Comparison of ENCODE assay signal across 7 mouse cellular contexts in the genomic region with DNA sequence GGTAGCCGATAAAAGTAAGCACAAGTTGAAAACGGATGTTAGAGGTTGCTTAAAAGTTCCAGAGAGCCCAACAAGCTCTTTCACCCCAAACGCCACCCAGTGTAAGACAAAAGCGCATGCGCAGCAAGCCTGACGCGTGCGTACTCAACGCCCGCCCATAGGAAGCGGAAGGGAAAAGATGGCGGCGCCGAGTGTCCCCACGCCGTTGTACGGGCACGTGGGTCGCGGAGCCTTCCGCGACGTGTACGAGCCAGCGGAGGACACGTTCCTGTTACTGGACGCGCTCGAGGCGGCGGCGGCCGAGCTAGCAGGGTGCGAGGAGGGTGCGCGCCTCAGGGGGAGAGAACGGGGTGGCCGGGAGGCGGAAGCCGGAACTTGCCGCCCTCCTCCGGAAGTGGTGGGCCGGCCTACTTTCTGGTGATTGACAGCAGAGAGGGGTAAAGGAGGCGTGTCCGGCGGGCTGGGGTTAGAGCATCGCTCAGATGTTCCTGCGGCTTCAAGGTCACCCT. TPM values are rescaled to one million over a fixed set of nuclear protein-coding genes. Genes with fewer than 3 reads are reported as not detected.
DNase-seq lines count a peak whose midpoint lies in the region; ATAC-seq lines count a peak whose summit lies in the region.

A gene (plus strand): TSS at position 111 of the 509 bp plus-strand sequence.

- under 1% methylated on average over 48 of the region's 48 CpGs for WGBS in embryonic facial prominence, embryonic 11.5 days
- 0% methylated on average over 48 of the region's 48 CpGs for WGBS in limb, embryonic 11.5 days
- WGBS in midbrain, embryonic 14.5 days = under 1% methylated on average over 48 of the region's 48 CpGs

- no peaks in the 10 kb centered on the region for H3K9me3 ChIP-seq in embryonic facial prominence, embryonic 11.5 days (replicated peaks; ENCODE audit: control insufficient read depth, low read length)
- no peaks in the 10 kb centered on the region for H3K9me3 ChIP-seq in limb, embryonic 11.5 days (ENCODE audit: control insufficient read depth, low read length)
- peaks cover 5% of the 10 kb centered on the region; the same call in 1 of the 2 replicates for H3K9me3 ChIP-seq in midbrain, embryonic 14.5 days (ENCODE audit: control insufficient read depth, low read length)

- peak within 1 kb of the TSS; percentile 79 for H3K9ac ChIP-seq in embryonic facial prominence, embryonic 11.5 days (replicated peaks; ENCODE audit: low read length)
- H3K9ac ChIP-seq in limb, embryonic 11.5 days (ENCODE audit: low read length) = peak within 1 kb of the TSS; percentile 88
- H3K9ac ChIP-seq in midbrain, embryonic 14.5 days (replicated peaks; ENCODE audit: low read length) = peak within 1 kb of the TSS; percentile 68

- H3K36me3 ChIP-seq in embryonic facial prominence, embryonic 11.5 days (replicated peaks; ENCODE audit: control insufficient read depth, insufficient read depth, low read depth, low read length) = no peaks in the 10 kb centered on the region
- H3K36me3 ChIP-seq in limb, embryonic 11.5 days (ENCODE audit: control insufficient read depth, insufficient read depth, low read length) = no peaks in the 10 kb centered on the region
- H3K36me3 ChIP-seq in midbrain, embryonic 14.5 days (ENCODE audit: control insufficient read depth, insufficient read depth, low read length) = peaks cover 20% of the 10 kb centered on the region

- no peaks in the 10 kb centered on the region for H3K27me3 ChIP-seq in embryonic facial prominence, embryonic 11.5 days (ENCODE audit: control insufficient read depth, insufficient read depth, low read length)
- H3K27me3 ChIP-seq in limb, embryonic 11.5 days (ENCODE audit: control insufficient read depth, insufficient read depth, low read length) = no peaks in the 10 kb centered on the region
- H3K27me3 ChIP-seq in midbrain, embryonic 14.5 days (ENCODE audit: control insufficient read depth, insufficient read depth, low read length) = no peaks in the 10 kb centered on the region

- H3K4me1 ChIP-seq in embryonic facial prominence, embryonic 11.5 days (ENCODE audit: control insufficient read depth, insufficient read depth, low read length) = no peaks in the 10 kb centered on the region
- no peaks in the 10 kb centered on the region for H3K4me1 ChIP-seq in limb, embryonic 11.5 days (ENCODE audit: control insufficient read depth, insufficient read depth, low read length)
- 0 out of 2 replicates have a peak, but pooled peaks cover 4% of the 10 kb centered on the region for H3K4me1 ChIP-seq in midbrain, embryonic 14.5 days (ENCODE audit: control insufficient read depth, insufficient read depth, low read length)

- DNase-seq in adrenal gland, postnatal 14 days = peak; percentile 95
- DNase-seq in embryonic facial prominence, embryonic 11.5 days (ENCODE audit: low spot score) = peak; percentile 98
- DNase-seq in heart, adult 11 months = peak; percentile 99
- peak; percentile 97 for DNase-seq in kidney, adult 18-20 months
- DNase-seq in limb, embryonic 11.5 days (ENCODE audit: low spot score) = peak; percentile 95
- peak; percentile 99 for DNase-seq in midbrain, embryonic 14.5 days
- peak; percentile 90 to 95 for DNase-seq in spleen, adult 18-20 months

- peak within 1 kb of the TSS; percentile 83 for H3K27ac ChIP-seq in embryonic facial prominence, embryonic 11.5 days (replicated peaks; ENCODE audit: low read depth, low read length)
- H3K27ac ChIP-seq in limb, embryonic 11.5 days (replicated peaks; ENCODE audit: low read depth, low read length) = peak within 1 kb of the TSS; percentile 77
- peak within 1 kb of the TSS; percentile 95 for H3K27ac ChIP-seq in midbrain, embryonic 14.5 days (replicated peaks; ENCODE audit: low read depth, low read length)

- peak within 1 kb of the TSS; percentile 8 for H3K4me2 ChIP-seq in embryonic facial prominence, embryonic 11.5 days (ENCODE audit: low read depth, low read length)
- peak within 1 kb of the TSS; percentile 49 for H3K4me2 ChIP-seq in limb, embryonic 11.5 days (ENCODE audit: low read depth, severe bottlenecking)
- peak within 1 kb of the TSS; percentile 53 for H3K4me2 ChIP-seq in midbrain, embryonic 14.5 days (ENCODE audit: low read length)

- H3K4me3 ChIP-seq in embryonic facial prominence, embryonic 11.5 days (ENCODE audit: low read depth, low read length) = peak within 1 kb of the TSS; percentile 63
- peak within 1 kb of the TSS; percentile 72 for H3K4me3 ChIP-seq in limb, embryonic 11.5 days (ENCODE audit: low read depth, low read length)
- H3K4me3 ChIP-seq in midbrain, embryonic 14.5 days (replicated peaks; ENCODE audit: low read depth, low read length) = peak within 1 kb of the TSS; percentile 73

- ATAC-seq in embryonic facial prominence, embryonic 11.5 days (replicated peaks; ENCODE audit: insufficient number of reproducible peaks, low FRiP score, low TSS enrichment, low read depth) = peak; percentile 99
- peak; percentile 98 for ATAC-seq in limb, embryonic 11.5 days (ENCODE audit: insufficient number of reproducible peaks, low FRiP score, low TSS enrichment, low read depth)
- peak; percentile 98 for ATAC-seq in midbrain, embryonic 14.5 days (ENCODE audit: low FRiP score, low TSS enrichment)

RNA-seq across cellular contexts. Expression of the gene that starts here (rescaled TPM):
- total RNA-seq in adrenal gland, postnatal 14 days (2021) = 21.0 and 24.1 TPM in 2 replicates
- polyA plus RNA-seq in embryonic facial prominence, embryonic 11.5 days (2014; fragmentation: Nextera tagmentation; extraction: Ambion mirVana) = 17.1 and 18.2 TPM in 2 replicates
- polyA plus RNA-seq in limb, embryonic 11.5 days (2014; fragmentation: Nextera tagmentation; extraction: Ambion mirVana) = 20.6 and 24.6 TPM in 2 replicates
- polyA plus RNA-seq in midbrain, embryonic 14.5 days (2014; fragmentation: Nextera tagmentation; extraction: Ambion mirVana) = 18.7 and 19.5 TPM in 2 replicates

Comparison
In these comparisons a context has a peak if more than half of its experiments do, and no peak if none do; other contexts are left out.
1. Peak in every context shown above with its lines: DNase-seq, ATAC-seq, H3K4me3 ChIP-seq and H3K27ac ChIP-seq.